Mouse (Mus musculus) forebrain, embryonic 11.5 days (tissue): ENCODE measurements around the gene Kif4. TPM values are rescaled to one million over a fixed set of nuclear protein-coding genes. Genes with fewer than 3 reads are reported as not detected.

Source experiments
- ATAC-seq: fragments of 200-750 bp; cut with Nextera tagmentation; replicated peaks from 2 replicates; pipeline ENCODE4 v1.8.0; 2017; ENCODE audit warnings: moderate TSS enrichment; ENCODE audit not compliant: low FRiP score
- DNase-seq: peaks from one replicate; pipeline ENCODE4 v3.0.0-alpha.2; 2017; ENCODE audit warnings: low spot score
- H3K27ac ChIP-seq: fragments of 300-500 bp; sonication (generic); 2 replicates; pipeline ENCODE4 v1.5.1; 2014; ENCODE audit warnings: low read depth, low read length
- H3K27me3 ChIP-seq: fragments of 300-500 bp; sonication (generic); 2 replicates; pipeline ENCODE4 v1.6.1; 2014; ENCODE audit warnings: mild to moderate bottlenecking, low read length, mixed read lengths; ENCODE audit not compliant: control insufficient read depth, insufficient read depth
- H3K36me3 ChIP-seq: fragments of 300-500 bp; sonication (generic); 2 replicates; pipeline ENCODE4 v1.6.1; 2014; ENCODE audit warnings: mild to moderate bottlenecking, low read length, moderate library complexity, mixed read lengths; ENCODE audit not compliant: control insufficient read depth, insufficient read depth
- H3K4me1 ChIP-seq: fragments of 300-500 bp; sonication (generic); replicated peaks from 2 replicates; pipeline ENCODE4 v1.6.1; 2014; ENCODE audit warnings: low read length, mixed read lengths; ENCODE audit not compliant: control insufficient read depth, insufficient read depth
- H3K4me2 ChIP-seq: fragments of 300-500 bp; sonication (generic); 2 replicates; pipeline ENCODE4 v1.6.1; 2014; ENCODE audit warnings: low read depth, mild to moderate bottlenecking, low read length, moderate library complexity, mixed read lengths; ENCODE audit not compliant: severe bottlenecking
- H3K4me3 ChIP-seq: fragments of 300-500 bp; sonication (generic); 2 replicates; pipeline ENCODE4 v1.5.1; 2014; ENCODE audit warnings: low read depth, low read length
- H3K9ac ChIP-seq: fragments of 300-500 bp; sonication (generic); 2 replicates; pipeline ENCODE4 v1.6.1; 2014; ENCODE audit warnings: low read length
- H3K9me3 ChIP-seq: fragments of 300-500 bp; sonication (generic); 2 replicates; pipeline ENCODE4 v1.6.1; 2016; ENCODE audit warnings: low read length, mixed read lengths; ENCODE audit not compliant: control insufficient read depth
- WGBS: fragments of 180-500 bp; shearing (Covaris S2); extraction: QIAGEN DNeasy Blood & Tissue Kit; methylation state at CpG from one replicate; pipeline ENCODE4 v1.1.7; 2014; 5-methylcytosine and 5-hydroxymethylcytosine counted together
- polyA plus RNA-seq: library from polyadenylated mRNA; unstranded; fragments of >200 nt; fragmentation: Nextera tagmentation; extraction: Ambion mirVana; gene quantifications from 2 replicates; pipeline ENCODE4 v1.2.1, GENCODE M21; 2014

Kif4 gene
- polyA plus RNA-seq, 1 experiment from 2014 or later = 63.2 TPM

DNA sequence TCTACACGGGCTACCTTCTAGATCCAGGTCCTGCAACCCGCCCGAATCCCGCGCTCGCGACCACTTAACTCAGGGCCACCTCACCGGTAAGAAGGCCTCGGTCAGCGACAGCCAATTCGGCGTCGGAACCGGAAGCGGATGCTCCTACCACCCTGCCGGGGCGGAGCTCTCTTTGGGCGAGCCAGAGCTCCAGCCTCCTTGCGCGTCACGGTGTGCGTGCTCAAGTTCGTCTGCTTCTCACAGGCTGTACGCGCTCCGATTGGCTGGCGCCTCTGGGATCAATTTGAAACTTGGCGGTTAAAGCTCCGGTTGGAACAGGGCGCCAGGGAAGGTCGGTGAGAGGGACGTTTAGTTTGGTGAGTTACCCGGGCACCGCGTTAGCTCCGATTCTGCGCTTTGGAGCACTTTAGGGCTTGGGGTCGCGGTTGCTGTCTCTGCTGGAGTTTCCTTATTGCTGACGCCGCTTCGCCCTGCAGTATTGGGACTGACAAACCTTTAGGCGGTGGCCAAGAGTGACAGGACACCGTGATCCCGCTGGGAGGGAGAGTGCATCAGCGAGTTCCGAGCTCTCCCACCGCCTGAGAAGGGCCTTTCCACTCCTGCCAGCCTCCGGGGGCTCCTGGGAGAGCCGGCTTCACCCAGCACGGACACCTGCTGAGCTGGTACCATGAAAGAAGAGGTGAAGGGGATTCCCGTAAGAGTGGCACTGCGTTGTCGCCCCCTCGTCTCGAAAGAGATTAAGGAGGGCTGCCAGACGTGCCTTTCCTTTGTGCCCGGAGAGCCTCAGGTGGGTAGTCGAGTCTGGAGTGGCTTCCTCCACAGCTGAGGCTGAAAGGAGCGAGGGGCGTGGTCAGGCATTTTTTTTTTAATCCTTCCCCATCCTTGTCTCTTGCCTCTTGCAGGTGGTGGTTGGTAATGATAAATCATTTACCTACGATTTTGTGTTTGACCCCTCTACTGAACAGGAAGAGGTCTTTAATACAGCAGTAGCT lies 561 bp downstream of the Kif4 start, which contains the start of gene Pdzd11:
Pdzd11 (minus strand) TSS at position 767 of the 992 bp plus-strand sequence.
- no peaks in the 10 kb centered on the region for H3K9me3 ChIP-seq
- peak within 1 kb of the TSS; percentile 78 for H3K9ac ChIP-seq
- no peaks in the 10 kb centered on the region for H3K27me3 ChIP-seq
- peak within 1 kb of the TSS; percentile 53 for H3K4me2 ChIP-seq
- no peaks in the 10 kb centered on the region for H3K4me1 ChIP-seq
- ATAC-seq = peak; percentile 99
- peak within 1 kb of the TSS; percentile 59 for H3K4me3 ChIP-seq
- H3K27ac ChIP-seq = peak within 1 kb of the TSS; percentile 83
- WGBS = 21% methylated on average over 58 of the region's 62 CpGs
- peak; percentile 92 for DNase-seq
- no peaks in the 10 kb centered on the region for H3K36me3 ChIP-seq

DNA sequence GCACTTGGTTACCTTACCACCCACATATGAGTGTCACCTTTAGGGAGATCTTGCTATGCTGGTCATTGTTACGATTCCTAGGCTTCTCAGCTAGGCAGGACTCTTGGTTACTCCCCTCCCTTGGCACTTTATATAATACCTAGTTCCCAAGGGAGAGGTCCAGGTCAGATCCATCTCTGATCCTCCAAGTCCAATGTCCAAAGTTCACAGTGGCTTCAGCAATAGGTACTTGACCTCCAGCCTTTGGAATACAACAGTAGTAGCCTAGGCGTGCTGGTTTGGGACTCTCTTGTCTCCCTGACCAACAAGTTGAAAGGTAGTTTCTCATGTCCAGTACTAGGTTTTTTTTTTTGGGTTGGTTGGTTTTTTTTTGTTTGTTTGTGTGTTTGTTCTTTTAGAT lies 3.5 kb downstream of the Kif4 start:
- H3K9me3 ChIP-seq = no peaks in the 10 kb centered on the region
- no peaks in the 10 kb centered on the region for H3K27me3 ChIP-seq
- ATAC-seq (no peak), DNase-seq (no peak)
- H3K4me3 ChIP-seq = no peak overlapping the region
- 92% methylated on average over 2 of the region's 2 CpGs for WGBS
- H3K36me3 ChIP-seq = no peaks in the 10 kb centered on the region
- H3K4me2 ChIP-seq = no peak overlapping the region
- H3K27ac ChIP-seq = no peak overlapping the region
- H3K4me1 ChIP-seq = no peaks in the 10 kb centered on the region
- no peak overlapping the region for H3K9ac ChIP-seq

DNA sequence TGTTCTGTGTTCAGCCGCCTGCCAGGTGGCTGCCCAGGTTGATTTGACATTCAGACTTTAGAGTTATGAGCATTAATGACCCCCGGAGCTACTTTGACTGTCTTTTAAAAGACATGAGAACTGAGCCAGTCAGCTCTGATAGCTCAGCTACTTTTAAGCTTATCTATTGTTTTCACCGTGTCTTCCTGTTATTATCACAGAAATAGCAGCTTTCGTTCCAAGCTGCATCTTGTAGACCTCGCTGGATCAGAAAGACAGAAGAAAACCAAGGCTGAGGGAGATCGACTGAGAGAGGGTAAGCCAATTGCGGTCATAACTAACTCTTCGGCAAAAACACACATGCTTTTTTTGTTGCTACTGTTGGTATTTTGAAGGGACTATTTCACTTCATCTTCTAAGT lies 12.9 kb downstream of the Kif4 start:
- H3K4me1 ChIP-seq = no peaks in the 10 kb centered on the region
- DNase-seq (no peak), ATAC-seq (no peak)
- no peaks in the 10 kb centered on the region for H3K36me3 ChIP-seq
- H3K9ac ChIP-seq = no peak overlapping the region
- WGBS = 93% methylated on average over 8 of the region's 8 CpGs
- H3K27me3 ChIP-seq = no peaks in the 10 kb centered on the region
- H3K27ac ChIP-seq = no peak overlapping the region
- H3K4me2 ChIP-seq = no peak overlapping the region
- no peaks in the 10 kb centered on the region for H3K9me3 ChIP-seq
- no peak overlapping the region for H3K4me3 ChIP-seq

DNA sequence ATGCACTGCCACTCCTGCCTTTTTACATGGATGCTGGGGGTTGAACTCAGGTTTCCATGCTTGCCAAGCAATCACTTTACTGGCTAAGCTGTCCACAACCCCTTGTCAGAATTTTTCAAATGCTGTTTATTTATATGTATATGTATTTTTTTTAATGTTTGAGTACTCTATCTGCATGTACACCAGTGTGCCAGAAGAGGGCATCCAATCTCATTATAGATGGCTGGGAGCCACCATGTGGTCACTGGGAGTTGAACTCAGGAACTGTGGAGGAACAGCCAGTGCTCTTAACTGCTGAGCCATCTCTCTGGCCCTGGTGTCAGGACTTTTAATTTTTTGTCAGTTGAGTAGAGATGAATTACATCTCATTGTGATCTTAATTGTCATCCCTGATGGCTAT lies 27.3 kb downstream of the Kif4 start:
- Histone ChIP-seq H3K9me3 (no peaks in the 10 kb centered on the region), H3K36me3 (no peaks in the 10 kb centered on the region), H3K4me2 (no peak overlapping the region), H3K27me3 (no peaks in the 10 kb centered on the region), H3K4me3 (no peak overlapping the region), H3K4me1 (no peaks in the 10 kb centered on the region), H3K9ac (no peak overlapping the region), H3K27ac (no peak overlapping the region)
- no peak for DNase-seq
- no peak for ATAC-seq

DNA sequence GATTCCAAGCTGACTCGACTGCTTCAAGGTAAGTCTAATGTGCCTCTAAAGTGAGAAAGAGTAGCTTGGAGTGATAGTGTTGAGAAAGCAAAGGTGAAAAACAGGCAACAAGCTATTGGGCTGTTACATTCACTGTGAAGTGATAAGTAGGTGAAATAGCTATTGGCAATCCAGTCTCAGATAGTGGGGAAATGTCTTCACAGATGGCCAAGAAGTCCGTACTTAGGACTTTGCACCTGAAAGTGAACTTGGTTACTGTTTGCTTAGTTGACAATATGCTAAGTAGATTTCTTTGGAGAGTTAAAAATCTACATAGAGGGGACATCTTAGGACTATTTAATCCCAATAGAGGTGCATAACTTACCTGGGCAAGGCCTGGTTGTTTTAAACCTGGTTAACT lies 39.3 kb downstream of the Kif4 start:
- DNase-seq (no peak), ATAC-seq (no peak)
- Histone ChIP-seq H3K4me1 (no peaks in the 10 kb centered on the region), H3K27ac (no peak overlapping the region), H3K4me3 (no peak overlapping the region), H3K9me3 (no peaks in the 10 kb centered on the region), H3K4me2 (no peak overlapping the region), H3K27me3 (no peaks in the 10 kb centered on the region; the same call in 1 of the 2 replicates), H3K9ac (no peak overlapping the region), H3K36me3 (no peaks in the 10 kb centered on the region)
- 92% methylated on average over 2 of the region's 2 CpGs for WGBS

DNA sequence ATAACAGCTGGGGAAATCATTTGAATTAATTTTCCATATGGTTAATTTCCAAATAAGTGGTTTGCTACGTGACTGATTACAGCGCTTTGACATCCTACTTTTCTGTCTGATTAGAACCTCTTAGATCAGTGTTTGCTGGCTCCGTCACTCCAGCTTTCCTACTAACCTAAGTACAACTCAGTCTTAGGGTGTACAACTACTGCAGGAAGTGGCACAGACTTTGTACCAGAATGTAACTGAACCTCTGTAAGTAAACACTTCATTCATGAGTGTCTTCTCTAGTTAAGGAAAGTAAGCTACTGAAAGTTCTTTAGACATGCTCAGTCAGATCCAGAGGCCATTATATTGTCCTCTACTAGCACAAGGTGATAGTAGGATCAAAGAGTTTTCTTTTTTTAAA lies 52.7 kb downstream of the Kif4 start:
- Histone ChIP-seq H3K9me3 (no peaks in the 10 kb centered on the region), H3K36me3 (no peaks in the 10 kb centered on the region), H3K27me3 (no peaks in the 10 kb centered on the region), H3K9ac (no peak overlapping the region), H3K4me3 (no peak overlapping the region), H3K4me1 (no peaks in the 10 kb centered on the region), H3K27ac (no peak overlapping the region), H3K4me2 (no peak overlapping the region)
- 92% methylated on average over 3 of the region's 3 CpGs for WGBS
- ATAC-seq = no peak
- DNase-seq = no peak

DNA sequence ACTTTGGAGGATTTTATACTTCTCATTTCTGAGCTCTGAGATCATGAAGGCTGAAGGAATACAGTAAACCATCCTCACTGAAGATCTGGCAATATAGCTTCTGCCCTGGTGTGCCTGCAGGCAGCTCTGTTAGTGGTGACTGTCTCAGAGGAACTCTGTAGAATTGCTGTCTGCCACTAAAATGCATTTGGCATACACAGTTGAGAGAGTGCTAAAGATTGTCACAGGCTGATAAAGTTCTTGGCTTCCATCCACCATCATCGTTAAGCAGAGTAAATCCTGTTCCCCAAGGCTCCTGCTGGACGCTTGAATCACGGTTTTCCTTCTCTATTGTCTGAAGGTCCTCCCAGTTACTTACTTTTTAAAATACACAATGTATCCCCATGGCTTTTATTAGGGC lies 61.0 kb downstream of the Kif4 start:
- no peak for ATAC-seq
- no peaks in the 10 kb centered on the region; the same call in 1 of the 2 replicates for H3K27me3 ChIP-seq
- H3K4me1 ChIP-seq = no peaks in the 10 kb centered on the region
- no peak overlapping the region for H3K9ac ChIP-seq
- no peaks in the 10 kb centered on the region for H3K36me3 ChIP-seq
- no peak overlapping the region for H3K27ac ChIP-seq
- no peak overlapping the region for H3K4me3 ChIP-seq
- no peak overlapping the region for H3K4me2 ChIP-seq
- DNase-seq = no peak
- WGBS = 65% methylated on average over 3 of the region's 3 CpGs
- H3K9me3 ChIP-seq = no peaks in the 10 kb centered on the region

DNA sequence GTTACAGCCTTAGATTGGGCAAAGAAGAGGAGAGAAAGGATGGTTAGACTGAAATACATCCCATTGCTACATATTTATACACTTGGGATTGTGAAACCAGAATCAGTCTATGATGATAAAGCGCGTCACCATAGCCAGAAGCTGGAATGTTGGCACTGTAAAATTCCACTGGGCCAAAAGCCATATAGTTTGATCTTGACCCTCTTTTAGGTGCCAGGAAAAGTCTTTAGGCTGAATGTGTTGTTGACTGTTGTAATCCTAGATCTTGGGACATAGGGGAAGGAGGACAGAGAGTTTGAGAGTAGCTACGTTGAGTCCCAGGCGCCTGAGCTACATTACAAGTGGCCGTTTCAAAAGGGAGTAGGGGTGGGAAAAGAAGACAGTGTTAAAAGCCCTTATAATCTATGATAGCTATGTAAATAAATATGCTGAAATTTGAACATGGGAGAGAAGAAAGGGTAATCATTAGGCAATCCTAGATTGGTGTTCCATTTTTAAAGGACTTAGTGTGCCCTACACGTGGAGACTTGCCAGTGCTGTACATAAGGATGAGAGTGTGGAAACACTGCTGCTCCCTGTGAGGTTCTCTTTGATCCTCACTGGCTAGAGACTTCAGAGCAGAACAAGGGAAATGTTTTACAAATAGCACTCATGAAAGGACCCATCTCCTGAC lies 62.0 kb downstream of the Kif4 start:
- Histone ChIP-seq H3K27me3 (no peaks in the 10 kb centered on the region; the same call in 1 of the 2 replicates), H3K36me3 (no peaks in the 10 kb centered on the region), H3K4me1 (no peaks in the 10 kb centered on the region), H3K4me2 (no peak overlapping the region), H3K9ac (no peak overlapping the region), H3K27ac (no peak overlapping the region), H3K9me3 (no peaks in the 10 kb centered on the region), H3K4me3 (no peak overlapping the region)
- DNase-seq (no peak), ATAC-seq (no peak)
- 85% methylated on average over 6 of the region's 6 CpGs for WGBS
